Mouse (Mus musculus) thymus, postnatal 4 days (tissue): ENCODE measurements at regions not wholly inside any gene's neighbourhood (a gene's known extent, or its start where the extent isn't known, plus 50 kb on each side); places are given as distances from the start of the nearest gene placed in this dataset.

Experiments
- DNase-seq: peaks from one replicate; pipeline ENCODE4 v3.0.0; 2021

GRCm38 (mm10) chr2:131672646-131673045 lies 110.6 kb upstream of the Adra1d start:
- no peak for DNase-seq

GRCm38 (mm10) chr2:131672223-131672622 lies 110.1 kb upstream of the Adra1d start:
- no peak for DNase-seq

GRCm38 (mm10) chr2:131670876-131671275 lies 108.8 kb upstream of the Adra1d start:
- DNase-seq = no peak

- DNase-seq = no peak
Measured at GRCm38 (mm10) chr2:131667874-131668273, 105.8 kb upstream of the Adra1d start.

- no peak for DNase-seq
Measured at GRCm38 (mm10) chr2:131666841-131667364, 104.8 kb upstream of the Adra1d start.

- no peak for DNase-seq
Measured at GRCm38 (mm10) chr2:131664575-131664974, 102.5 kb upstream of the Adra1d start.

- DNase-seq = no peak
Measured at GRCm38 (mm10) chr2:131663199-131663809, 101.2 kb upstream of the Adra1d start.

- no peak for DNase-seq
Measured at GRCm38 (mm10) chr2:131652197-131652596, 90.1 kb upstream of the Adra1d start.

- DNase-seq = no peak
Measured at GRCm38 (mm10) chr2:131650611-131651153, 88.6 kb upstream of the Adra1d start.

GRCm38 (mm10) chr2:131644166-131644858 lies 82.2 kb upstream of the Adra1d start:
- no peak for DNase-seq

- no peak for DNase-seq
Measured at GRCm38 (mm10) chr2:131642456-131642855, 80.4 kb upstream of the Adra1d start.

- no peak for DNase-seq
Measured at GRCm38 (mm10) chr2:131638996-131639605, 77.0 kb upstream of the Adra1d start.

GRCm38 (mm10) chr2:131635791-131636190 lies 73.7 kb upstream of the Adra1d start:
- DNase-seq = no peak

- no peak for DNase-seq
Measured at GRCm38 (mm10) chr2:131617916-131618315, 55.8 kb upstream of the Adra1d start.

GRCm38 (mm10) chr2:131612486-131612885 lies 50.4 kb upstream of the Adra1d start:
- DNase-seq = no peak
